Mouse (Mus musculus): ENCODE measurements at regions not wholly inside any gene's neighbourhood (a gene's known extent, or its start where the extent isn't known, plus 50 kb on each side); places are given as distances from the start of the nearest gene placed in this dataset.

GRCm38 (mm10) chr4:64269117-64269516 lies 222.3 kb upstream of the Tnc start:
- no peak for ATAC-seq (replicated peaks; ENCODE audit: extremely low read depth, insufficient read depth, low FRiP score)
- WGBS: 63% methylated on average over 2 of the region's 2 CpGs
- Histone ChIP-seq H3K9ac (ENCODE audit: low read length) (no peak overlapping the region), H3K4me2 (ENCODE audit: low read depth, low read length) (no peak overlapping the region), H3K27me3 (ENCODE audit: control insufficient read depth, insufficient read depth, low read length) (no peaks in the 10 kb centered on the region), H3K4me1 (ENCODE audit: control insufficient read depth, insufficient read depth, low read length) (peaks cover 4% of the 10 kb centered on the region; the same call in 1 of the 2 replicates), H3K36me3 (ENCODE audit: control insufficient read depth, insufficient read depth) (no peaks in the 10 kb centered on the region), H3K27ac (ENCODE audit: low read length) (peak overlapping the region; percentile 35; the same call in 1 of the 2 replicates), H3K4me3 (ENCODE audit: low read length) (no peak overlapping the region), H3K9me3 (replicated peaks; ENCODE audit: control insufficient read depth, low read length) (no peaks in the 10 kb centered on the region)

GRCm38 (mm10) chr4:64260473-64260872 lies 213.7 kb upstream of the Tnc start:
- no peaks in the 10 kb centered on the region for H3K4me1 ChIP-seq (ENCODE audit: control insufficient read depth, insufficient read depth, low read length)
- no peak overlapping the region for H3K4me3 ChIP-seq (ENCODE audit: low read length)
- H3K9ac ChIP-seq (ENCODE audit: low read length): no peak overlapping the region
- ATAC-seq (replicated peaks; ENCODE audit: extremely low read depth, insufficient read depth, low FRiP score): no peak
- H3K4me2 ChIP-seq (ENCODE audit: low read depth, low read length): no peak overlapping the region
- no peaks in the 10 kb centered on the region for H3K36me3 ChIP-seq (ENCODE audit: control insufficient read depth, insufficient read depth)
- no peak overlapping the region for H3K27ac ChIP-seq (ENCODE audit: low read length)
- H3K9me3 ChIP-seq (replicated peaks; ENCODE audit: control insufficient read depth, low read length): no peaks in the 10 kb centered on the region
- H3K27me3 ChIP-seq (ENCODE audit: control insufficient read depth, insufficient read depth, low read length): no peaks in the 10 kb centered on the region

- no peak overlapping the region for H3K4me3 ChIP-seq (ENCODE audit: low read length)
- H3K9ac ChIP-seq (ENCODE audit: low read length): no peak overlapping the region
- no peak overlapping the region for H3K4me2 ChIP-seq (ENCODE audit: low read depth, low read length)
- H3K27me3 ChIP-seq (ENCODE audit: control insufficient read depth, insufficient read depth, low read length): no peaks in the 10 kb centered on the region
- no peak for ATAC-seq (replicated peaks; ENCODE audit: extremely low read depth, insufficient read depth, low FRiP score)
- no peaks in the 10 kb centered on the region for H3K4me1 ChIP-seq (ENCODE audit: control insufficient read depth, insufficient read depth, low read length)
- no peaks in the 10 kb centered on the region for H3K9me3 ChIP-seq (replicated peaks; ENCODE audit: control insufficient read depth, low read length)
- no peaks in the 10 kb centered on the region for H3K36me3 ChIP-seq (ENCODE audit: control insufficient read depth, insufficient read depth)
- no peak overlapping the region for H3K27ac ChIP-seq (ENCODE audit: low read length)
Measured at GRCm38 (mm10) chr4:64260188-64260444, 213.3 kb upstream of the Tnc start.

- Histone ChIP-seq H3K36me3 (ENCODE audit: control insufficient read depth, insufficient read depth) (no peaks in the 10 kb centered on the region), H3K4me3 (ENCODE audit: low read length) (no peak overlapping the region), H3K4me2 (ENCODE audit: low read depth, low read length) (no peak overlapping the region), H3K4me1 (ENCODE audit: control insufficient read depth, insufficient read depth, low read length) (no peaks in the 10 kb centered on the region), H3K9ac (ENCODE audit: low read length) (no peak overlapping the region), H3K27me3 (ENCODE audit: control insufficient read depth, insufficient read depth, low read length) (no peaks in the 10 kb centered on the region), H3K9me3 (replicated peaks; ENCODE audit: control insufficient read depth, low read length) (no peaks in the 10 kb centered on the region), H3K27ac (ENCODE audit: low read length) (no peak overlapping the region)
- 73% methylated on average over 6 of the region's 6 CpGs for WGBS
- no peak for ATAC-seq (replicated peaks; ENCODE audit: extremely low read depth, insufficient read depth, low FRiP score)
Measured at GRCm38 (mm10) chr4:64259348-64260187, 212.8 kb upstream of the Tnc start.

- no peak for ATAC-seq (replicated peaks; ENCODE audit: extremely low read depth, insufficient read depth, low FRiP score)
- Histone ChIP-seq H3K9ac (ENCODE audit: low read length) (no peak overlapping the region), H3K4me3 (ENCODE audit: low read length) (no peak overlapping the region), H3K36me3 (ENCODE audit: control insufficient read depth, insufficient read depth) (no peaks in the 10 kb centered on the region), H3K27me3 (ENCODE audit: control insufficient read depth, insufficient read depth, low read length) (no peaks in the 10 kb centered on the region), H3K4me2 (ENCODE audit: low read depth, low read length) (no peak overlapping the region), H3K27ac (ENCODE audit: low read length) (no peak overlapping the region), H3K9me3 (replicated peaks; ENCODE audit: control insufficient read depth, low read length) (no peaks in the 10 kb centered on the region), H3K4me1 (ENCODE audit: control insufficient read depth, insufficient read depth, low read length) (no peaks in the 10 kb centered on the region)
- WGBS: 61% methylated on average over 8 of the region's 8 CpGs
Measured at GRCm38 (mm10) chr4:64255253-64255652, 208.4 kb upstream of the Tnc start.

- 67% methylated on average over 5 of the region's 5 CpGs for WGBS
Measured at GRCm38 (mm10) chr4:64250691-64251090, 203.9 kb upstream of the Tnc start.

GRCm38 (mm10) chr4:64238196-64238740 lies 191.5 kb upstream of the Tnc start:
- Histone ChIP-seq H3K36me3 (ENCODE audit: control insufficient read depth, insufficient read depth) (no peaks in the 10 kb centered on the region), H3K9me3 (replicated peaks; ENCODE audit: control insufficient read depth, low read length) (no peaks in the 10 kb centered on the region), H3K27me3 (ENCODE audit: control insufficient read depth, insufficient read depth, low read length) (no peaks in the 10 kb centered on the region), H3K4me2 (ENCODE audit: low read depth, low read length) (no peak overlapping the region), H3K4me3 (ENCODE audit: low read length) (no peak overlapping the region), H3K27ac (ENCODE audit: low read length) (no peak overlapping the region), H3K4me1 (ENCODE audit: control insufficient read depth, insufficient read depth, low read length) (no peaks in the 10 kb centered on the region), H3K9ac (ENCODE audit: low read length) (no peak overlapping the region)
- 59% methylated on average over 5 of the region's 5 CpGs for WGBS
- ATAC-seq (replicated peaks; ENCODE audit: extremely low read depth, insufficient read depth, low FRiP score): no peak

More at GRCm38 (mm10) chr4:64250691-64251090, 203.9 kb upstream of the Tnc start:
- H3K27ac ChIP-seq (ENCODE audit: low read length): no peak overlapping the region
- no peaks in the 10 kb centered on the region for H3K36me3 ChIP-seq (ENCODE audit: control insufficient read depth, insufficient read depth)
- no peak for ATAC-seq (replicated peaks; ENCODE audit: extremely low read depth, insufficient read depth, low FRiP score)
- no peaks in the 10 kb centered on the region for H3K9me3 ChIP-seq (replicated peaks; ENCODE audit: control insufficient read depth, low read length)
- H3K27me3 ChIP-seq (ENCODE audit: control insufficient read depth, insufficient read depth, low read length): no peaks in the 10 kb centered on the region
- no peak overlapping the region for H3K4me3 ChIP-seq (ENCODE audit: low read length)
- H3K4me1 ChIP-seq (ENCODE audit: control insufficient read depth, insufficient read depth, low read length): no peaks in the 10 kb centered on the region
- no peak overlapping the region for H3K4me2 ChIP-seq (ENCODE audit: low read depth, low read length)
- no peak overlapping the region for H3K9ac ChIP-seq (ENCODE audit: low read length)

- ATAC-seq (replicated peaks; ENCODE audit: extremely low read depth, insufficient read depth, low FRiP score): no peak
- WGBS: 65% methylated on average over 4 of the region's 4 CpGs
- no peak overlapping the region for H3K27ac ChIP-seq (ENCODE audit: low read length)
Measured at GRCm38 (mm10) chr4:64235534-64235933, 188.7 kb upstream of the Tnc start.

GRCm38 (mm10) chr4:64232159-64232558 lies 185.3 kb upstream of the Tnc start:
- no peaks in the 10 kb centered on the region for H3K36me3 ChIP-seq (ENCODE audit: control insufficient read depth, insufficient read depth)
- no peak overlapping the region for H3K4me2 ChIP-seq (ENCODE audit: low read depth, low read length)
- 57% methylated on average over 4 of the region's 4 CpGs for WGBS
- H3K27ac ChIP-seq (ENCODE audit: low read length): no peak overlapping the region
- no peaks in the 10 kb centered on the region for H3K27me3 ChIP-seq (ENCODE audit: control insufficient read depth, insufficient read depth, low read length)
- no peak overlapping the region for H3K9ac ChIP-seq (ENCODE audit: low read length)
- no peaks in the 10 kb centered on the region for H3K4me1 ChIP-seq (ENCODE audit: control insufficient read depth, insufficient read depth, low read length)
- H3K4me3 ChIP-seq (ENCODE audit: low read length): no peak overlapping the region
- peak; percentile 60 for ATAC-seq (replicated peaks; ENCODE audit: extremely low read depth, insufficient read depth, low FRiP score)
- H3K9me3 ChIP-seq (replicated peaks; ENCODE audit: control insufficient read depth, low read length): no peaks in the 10 kb centered on the region

More at GRCm38 (mm10) chr4:64235534-64235933, 188.7 kb upstream of the Tnc start:
- H3K4me2 ChIP-seq (ENCODE audit: low read depth, low read length): no peak overlapping the region
- no peak overlapping the region for H3K4me3 ChIP-seq (ENCODE audit: low read length)
- H3K27me3 ChIP-seq (ENCODE audit: control insufficient read depth, insufficient read depth, low read length): no peaks in the 10 kb centered on the region
- H3K9me3 ChIP-seq (replicated peaks; ENCODE audit: control insufficient read depth, low read length): no peaks in the 10 kb centered on the region
- H3K9ac ChIP-seq (ENCODE audit: low read length): no peak overlapping the region
- H3K4me1 ChIP-seq (ENCODE audit: control insufficient read depth, insufficient read depth, low read length): no peaks in the 10 kb centered on the region
- H3K36me3 ChIP-seq (ENCODE audit: control insufficient read depth, insufficient read depth): no peaks in the 10 kb centered on the region

Data from heart, embryonic 16.5 days (tissue).